Mouse (Mus musculus): Measurements from ENCODE around the gene Ralbp1. TPM values are rescaled to one million over a fixed set of nuclear protein-coding genes. Genes with fewer than 3 reads are reported as not detected.

The Ralbp1 gene
- polyA plus RNA-seq (2014; fragmentation: Nextera tagmentation; extraction: Ambion mirVana) = 35.4 and 45.2 TPM in 2 replicates

GRCm38 (mm10) chr17:65885697-65886529, at the start of gene Ralbp1:
Ralbp1 (minus strand) TSS chr17:65885798.
- ATAC-seq (replicated peaks; ENCODE audit: low FRiP score) (no peak), DNase-seq (ENCODE audit: low spot score) (no peak)
- WGBS = 12% methylated on average over 14 of the region's 14 CpGs
- Histone ChIP-seq H3K27me3 (ENCODE audit: control insufficient read depth, insufficient read depth, low read length) (no peaks in the 10 kb centered on the region), H3K27ac (ENCODE audit: low read depth, low read length) (peak within 1 kb of the TSS; percentile 91), H3K4me2 (ENCODE audit: low read depth, low read length, severe bottlenecking) (peak within 1 kb of the TSS; percentile 99), H3K4me3 (ENCODE audit: low read depth, low read length) (peak within 1 kb of the TSS; percentile 92), H3K36me3 (ENCODE audit: control insufficient read depth, insufficient read depth, low read length) (no peaks in the 10 kb centered on the region), H3K9ac (ENCODE audit: low read length) (peak within 1 kb of the TSS; percentile 83), H3K9me3 (ENCODE audit: control insufficient read depth, low read length) (no peaks in the 10 kb centered on the region), H3K4me1 (replicated peaks; ENCODE audit: control insufficient read depth, insufficient read depth, low read length) (peaks cover 2% of the 10 kb centered on the region; the same call in 1 of the 2 replicates)

- Histone ChIP-seq H3K4me2 (ENCODE audit: low read depth, low read length, severe bottlenecking) (no peak overlapping the region), H3K4me3 (ENCODE audit: low read depth, low read length) (no peak overlapping the region), H3K9me3 (ENCODE audit: control insufficient read depth, low read length) (no peaks in the 10 kb centered on the region), H3K9ac (ENCODE audit: low read length) (no peak overlapping the region), H3K4me1 (replicated peaks; ENCODE audit: control insufficient read depth, insufficient read depth, low read length) (no peaks in the 10 kb centered on the region; the same call in 1 of the 2 replicates), H3K27me3 (ENCODE audit: control insufficient read depth, insufficient read depth, low read length) (no peaks in the 10 kb centered on the region), H3K36me3 (ENCODE audit: control insufficient read depth, insufficient read depth, low read length) (no peaks in the 10 kb centered on the region; the same call in 1 of the 2 replicates), H3K27ac (ENCODE audit: low read depth, low read length) (no peak overlapping the region)
- ATAC-seq (replicated peaks; ENCODE audit: low FRiP score) = no peak
- no peak for DNase-seq (ENCODE audit: low spot score)
- 90% methylated on average over 2 of the region's 2 CpGs for WGBS
Observed at GRCm38 (mm10) chr17:65933741-65934140, 48.1 kb upstream of the Ralbp1 start.

- H3K27me3 ChIP-seq (ENCODE audit: control insufficient read depth, insufficient read depth, low read length) = no peaks in the 10 kb centered on the region
- H3K9me3 ChIP-seq (ENCODE audit: control insufficient read depth, low read length) = no peaks in the 10 kb centered on the region
- 0 out of 2 replicates have a peak, but pooled peaks have one; percentile 36 for ATAC-seq (replicated peaks; ENCODE audit: low FRiP score)
- H3K4me3 ChIP-seq (ENCODE audit: low read depth, low read length) = no peak overlapping the region
- no peak overlapping the region for H3K4me2 ChIP-seq (ENCODE audit: low read depth, low read length, severe bottlenecking)
- DNase-seq (ENCODE audit: low spot score) = no peak
- H3K36me3 ChIP-seq (ENCODE audit: control insufficient read depth, insufficient read depth, low read length) = no peaks in the 10 kb centered on the region; the same call in 1 of the 2 replicates
- H3K27ac ChIP-seq (ENCODE audit: low read depth, low read length) = no peak overlapping the region
- no peaks in the 10 kb centered on the region; the same call in 1 of the 2 replicates for H3K4me1 ChIP-seq (replicated peaks; ENCODE audit: control insufficient read depth, insufficient read depth, low read length)
- WGBS = 53% methylated on average over 6 of the region's 6 CpGs
- H3K9ac ChIP-seq (ENCODE audit: low read length) = no peak overlapping the region
Observed at GRCm38 (mm10) chr17:65931525-65931924, 45.9 kb upstream of the Ralbp1 start.

- Histone ChIP-seq H3K9ac (ENCODE audit: low read length) (no peak overlapping the region), H3K27ac (ENCODE audit: low read depth, low read length) (no peak overlapping the region), H3K4me2 (ENCODE audit: low read depth, low read length, severe bottlenecking) (no peak overlapping the region), H3K9me3 (ENCODE audit: control insufficient read depth, low read length) (no peaks in the 10 kb centered on the region), H3K4me1 (replicated peaks; ENCODE audit: control insufficient read depth, insufficient read depth, low read length) (no peaks in the 10 kb centered on the region; the same call in 1 of the 2 replicates), H3K4me3 (ENCODE audit: low read depth, low read length) (no peak overlapping the region), H3K27me3 (ENCODE audit: control insufficient read depth, insufficient read depth, low read length) (no peaks in the 10 kb centered on the region), H3K36me3 (ENCODE audit: control insufficient read depth, insufficient read depth, low read length) (no peaks in the 10 kb centered on the region; the same call in 1 of the 2 replicates)
- ATAC-seq (replicated peaks; ENCODE audit: low FRiP score) (no peak), DNase-seq (ENCODE audit: low spot score) (no peak)
- WGBS = 86% methylated on average over 6 of the region's 6 CpGs
Observed at GRCm38 (mm10) chr17:65930960-65931359, 45.4 kb upstream of the Ralbp1 start.

GRCm38 (mm10) chr17:65930158-65930826, 44.7 kb upstream of the Ralbp1 start:
- H3K4me2 ChIP-seq (ENCODE audit: low read depth, low read length, severe bottlenecking) = no peak overlapping the region
- H3K4me1 ChIP-seq (replicated peaks; ENCODE audit: control insufficient read depth, insufficient read depth, low read length) = no peaks in the 10 kb centered on the region; the same call in 1 of the 2 replicates
- H3K9ac ChIP-seq (ENCODE audit: low read length) = no peak overlapping the region
- H3K4me3 ChIP-seq (ENCODE audit: low read depth, low read length) = no peak overlapping the region
- no peaks in the 10 kb centered on the region for H3K27me3 ChIP-seq (ENCODE audit: control insufficient read depth, insufficient read depth, low read length)
- ATAC-seq (replicated peaks; ENCODE audit: low FRiP score) (no peak), DNase-seq (ENCODE audit: low spot score) (no peak)
- H3K36me3 ChIP-seq (ENCODE audit: control insufficient read depth, insufficient read depth, low read length) = no peaks in the 10 kb centered on the region; the same call in 1 of the 2 replicates
- no peak overlapping the region for H3K27ac ChIP-seq (ENCODE audit: low read depth, low read length)
- H3K9me3 ChIP-seq (ENCODE audit: control insufficient read depth, low read length) = no peaks in the 10 kb centered on the region
- WGBS = 87% methylated on average over 7 of the region's 7 CpGs

GRCm38 (mm10) chr17:65929319-65929978, 43.9 kb upstream of the Ralbp1 start:
- Histone ChIP-seq H3K27me3 (ENCODE audit: control insufficient read depth, insufficient read depth, low read length) (no peaks in the 10 kb centered on the region), H3K4me2 (ENCODE audit: low read depth, low read length, severe bottlenecking) (no peak overlapping the region), H3K9ac (ENCODE audit: low read length) (no peak overlapping the region), H3K27ac (ENCODE audit: low read depth, low read length) (no peak overlapping the region), H3K4me1 (replicated peaks; ENCODE audit: control insufficient read depth, insufficient read depth, low read length) (no peaks in the 10 kb centered on the region; the same call in 1 of the 2 replicates), H3K36me3 (ENCODE audit: control insufficient read depth, insufficient read depth, low read length) (no peaks in the 10 kb centered on the region; the same call in 1 of the 2 replicates), H3K4me3 (ENCODE audit: low read depth, low read length) (no peak overlapping the region), H3K9me3 (ENCODE audit: control insufficient read depth, low read length) (no peaks in the 10 kb centered on the region)
- no peak for DNase-seq (ENCODE audit: low spot score)
- WGBS = 91% methylated on average over 22 of the region's 22 CpGs
- no peak for ATAC-seq (replicated peaks; ENCODE audit: low FRiP score)

GRCm38 (mm10) chr17:65927077-65927476, 41.5 kb upstream of the Ralbp1 start:
- Histone ChIP-seq H3K4me1 (replicated peaks; ENCODE audit: control insufficient read depth, insufficient read depth, low read length) (no peaks in the 10 kb centered on the region; the same call in 1 of the 2 replicates), H3K27ac (ENCODE audit: low read depth, low read length) (no peak overlapping the region), H3K9ac (ENCODE audit: low read length) (no peak overlapping the region), H3K4me2 (ENCODE audit: low read depth, low read length, severe bottlenecking) (no peak overlapping the region), H3K27me3 (ENCODE audit: control insufficient read depth, insufficient read depth, low read length) (no peaks in the 10 kb centered on the region), H3K36me3 (ENCODE audit: control insufficient read depth, insufficient read depth, low read length) (no peaks in the 10 kb centered on the region; the same call in none of the 2 replicates), H3K4me3 (ENCODE audit: low read depth, low read length) (no peak overlapping the region), H3K9me3 (ENCODE audit: control insufficient read depth, low read length) (no peaks in the 10 kb centered on the region)
- 79% methylated on average over 4 of the region's 4 CpGs for WGBS
- no peak for DNase-seq (ENCODE audit: low spot score)
- ATAC-seq (replicated peaks; ENCODE audit: low FRiP score) = no peak

GRCm38 (mm10) chr17:65924218-65924617, 38.6 kb upstream of the Ralbp1 start:
- no peak for DNase-seq (ENCODE audit: low spot score)
- Histone ChIP-seq H3K4me1 (replicated peaks; ENCODE audit: control insufficient read depth, insufficient read depth, low read length) (no peaks in the 10 kb centered on the region), H3K27ac (ENCODE audit: low read depth, low read length) (no peak overlapping the region), H3K9me3 (ENCODE audit: control insufficient read depth, low read length) (no peaks in the 10 kb centered on the region), H3K4me3 (ENCODE audit: low read depth, low read length) (no peak overlapping the region), H3K36me3 (ENCODE audit: control insufficient read depth, insufficient read depth, low read length) (peaks cover 2% of the 10 kb centered on the region), H3K4me2 (ENCODE audit: low read depth, low read length, severe bottlenecking) (no peak overlapping the region), H3K27me3 (ENCODE audit: control insufficient read depth, insufficient read depth, low read length) (no peaks in the 10 kb centered on the region), H3K9ac (ENCODE audit: low read length) (no peak overlapping the region)
- no peak for ATAC-seq (replicated peaks; ENCODE audit: low FRiP score)
- WGBS = 76% methylated on average over 5 of the region's 5 CpGs

All from forebrain, embryonic 11.5 days (tissue).